Mouse (Mus musculus) kidney, adult 9 months (tissue): ENCODE results near the gene Tlr3.

Experiments
- DNase-seq: peaks from one replicate; pipeline ENCODE4 v3.0.0; 2022

Gene Tlr3

DNA sequence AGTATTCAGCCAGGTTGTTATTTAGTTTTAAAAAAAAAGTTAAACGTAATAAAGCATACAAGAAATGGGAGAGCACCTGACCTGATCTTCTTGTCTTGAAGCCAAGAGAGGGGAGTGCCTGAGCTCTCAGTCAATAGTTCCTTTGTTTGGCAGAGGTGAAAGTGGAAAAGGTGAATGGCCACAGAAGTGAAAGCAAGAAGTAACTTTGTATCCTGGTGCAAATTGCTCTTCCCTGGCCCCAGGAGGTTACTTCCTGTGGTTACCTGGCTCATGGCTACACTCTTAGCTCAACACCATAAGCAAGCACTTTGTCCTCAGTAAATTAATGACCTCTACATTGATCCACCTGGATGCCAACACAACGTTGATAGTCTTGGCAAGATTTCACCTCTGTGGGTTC lies at the start of gene Tlr3:
TSS of gene Tlr3 (minus strand) at position 199 of the 400 bp plus-strand sequence.
- peak; percentile 37 for DNase-seq

DNA sequence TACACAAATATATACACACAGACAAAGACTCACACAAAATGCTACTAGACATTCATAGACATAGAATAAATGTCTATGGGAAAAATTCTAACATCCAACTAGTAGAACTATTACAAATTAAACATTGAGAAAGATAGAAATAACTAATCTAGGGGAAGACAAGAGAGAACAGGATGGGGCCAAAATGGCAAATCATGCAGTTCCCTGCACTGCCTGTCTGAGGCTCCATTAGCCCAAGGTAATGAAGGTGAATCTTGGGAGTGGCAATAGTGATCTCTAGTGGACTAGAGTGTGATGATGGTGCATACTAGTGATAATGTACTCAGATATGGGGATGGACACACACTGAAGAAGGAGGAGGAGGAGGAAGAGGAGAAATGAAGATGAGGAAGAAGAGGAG lies 47.0 kb upstream of the Tlr3 start:
- DNase-seq: no peak

DNA sequence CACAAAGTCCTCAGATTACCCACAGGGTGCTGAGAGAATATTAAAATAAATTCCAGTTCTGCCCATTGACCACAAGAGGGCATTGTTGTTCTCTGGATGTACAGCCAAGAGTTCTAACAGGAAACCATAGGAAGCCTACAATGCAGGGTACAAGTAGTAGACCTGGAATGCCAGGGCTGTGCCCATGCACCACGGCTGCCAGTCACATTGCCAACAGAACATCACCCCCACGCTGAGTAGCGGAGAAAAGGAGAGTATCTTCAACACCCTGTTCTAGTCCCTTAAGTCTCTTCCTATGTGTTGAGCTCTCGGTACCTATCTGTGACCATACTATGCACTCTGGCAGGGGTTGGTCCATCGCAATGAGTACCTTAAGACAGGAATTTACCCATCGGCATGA lies 43.5 kb upstream of the Tlr3 start:
- peak; percentile 70 for DNase-seq

DNA sequence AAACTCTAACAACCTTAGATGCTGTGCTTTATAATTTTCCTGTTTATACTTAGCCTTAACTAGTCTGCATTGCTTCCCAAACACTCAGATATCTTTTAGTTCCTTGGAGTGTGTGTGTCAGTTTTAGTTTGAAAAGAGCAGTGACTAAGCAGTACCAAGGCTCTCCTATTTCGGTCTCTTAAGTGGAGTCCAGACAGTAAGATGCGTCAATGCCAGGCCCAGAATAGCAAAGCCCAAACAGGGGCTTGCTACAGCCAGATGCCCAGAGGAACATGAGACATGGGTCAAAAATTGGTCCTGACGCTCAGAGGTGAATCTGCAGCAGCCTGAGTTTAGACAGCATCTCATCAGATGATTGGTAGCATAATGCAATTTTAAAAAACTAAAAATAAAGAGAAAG lies 41.2 kb upstream of the Tlr3 start:
- DNase-seq: no peak

DNA sequence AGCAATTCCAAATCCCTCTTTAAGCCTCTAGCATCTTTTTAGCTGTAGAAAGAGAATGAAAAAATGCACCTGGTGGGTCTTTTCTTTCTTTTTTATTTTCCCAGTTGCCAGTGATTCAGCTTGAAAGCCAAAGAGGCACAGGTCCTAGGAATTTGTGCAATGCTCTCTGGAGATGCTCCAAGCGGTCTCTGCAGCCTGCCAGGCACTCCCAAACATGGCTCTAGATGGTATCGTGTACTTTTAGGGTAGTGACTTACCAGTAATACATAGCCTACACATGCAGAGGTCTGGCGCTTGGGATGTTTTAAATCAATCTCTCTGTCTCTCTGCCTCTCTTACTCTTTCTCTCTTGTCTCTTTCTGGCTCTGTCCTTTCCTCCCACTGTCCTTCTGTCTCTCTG lies 38.0 kb upstream of the Tlr3 start:
- no peak for DNase-seq

DNA sequence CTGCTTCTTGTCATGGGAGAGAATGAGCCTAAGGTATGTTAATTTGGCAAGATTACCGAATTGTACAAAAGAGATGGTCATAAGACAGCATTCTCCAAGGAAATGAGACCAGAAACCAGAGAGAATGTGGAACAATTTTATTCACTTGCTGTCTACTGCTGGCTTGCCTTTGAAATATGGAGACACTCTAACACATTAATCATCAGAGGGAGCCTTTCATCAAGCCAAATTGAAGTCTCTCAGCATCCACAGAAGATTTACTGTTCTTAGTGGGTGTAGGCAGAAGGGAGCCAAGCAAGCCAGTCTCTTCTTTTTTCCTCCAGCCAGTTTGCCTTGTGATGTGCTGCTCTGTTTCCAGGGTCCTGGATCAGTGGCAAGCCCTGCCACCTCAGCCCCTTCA lies 37.4 kb upstream of the Tlr3 start:
- DNase-seq: no peak

DNA sequence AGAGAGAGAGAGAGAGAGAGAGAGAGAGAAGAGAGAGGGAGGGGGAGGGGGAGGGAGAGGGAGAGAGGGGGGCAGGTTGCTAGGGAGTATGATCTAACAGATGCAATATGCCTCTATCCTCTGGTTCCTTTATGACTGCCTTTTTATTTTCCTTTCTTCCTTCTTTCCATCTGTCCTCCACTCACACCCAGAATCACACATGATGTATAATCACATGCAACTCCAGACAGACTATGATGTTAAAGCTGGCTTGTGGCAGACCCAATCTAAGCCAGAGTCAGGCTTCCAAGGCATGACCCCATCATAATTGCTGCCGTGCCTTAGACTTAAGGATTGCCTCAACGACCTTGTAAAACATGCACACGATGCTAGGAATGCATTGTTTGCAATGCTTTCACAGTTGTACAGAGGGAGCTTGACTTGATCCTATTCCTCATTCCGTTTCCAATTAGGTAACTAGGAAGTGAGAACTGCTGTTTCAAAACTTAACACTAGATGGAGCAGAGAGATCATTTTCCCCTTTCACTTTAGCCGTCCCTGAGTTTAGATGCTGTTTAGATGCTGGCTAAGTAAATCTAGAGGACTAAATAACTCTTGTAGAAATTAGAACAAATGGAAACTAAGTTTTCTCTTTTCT lies 28.1 kb upstream of the Tlr3 start:
- DNase-seq: peak; percentile 68

DNA sequence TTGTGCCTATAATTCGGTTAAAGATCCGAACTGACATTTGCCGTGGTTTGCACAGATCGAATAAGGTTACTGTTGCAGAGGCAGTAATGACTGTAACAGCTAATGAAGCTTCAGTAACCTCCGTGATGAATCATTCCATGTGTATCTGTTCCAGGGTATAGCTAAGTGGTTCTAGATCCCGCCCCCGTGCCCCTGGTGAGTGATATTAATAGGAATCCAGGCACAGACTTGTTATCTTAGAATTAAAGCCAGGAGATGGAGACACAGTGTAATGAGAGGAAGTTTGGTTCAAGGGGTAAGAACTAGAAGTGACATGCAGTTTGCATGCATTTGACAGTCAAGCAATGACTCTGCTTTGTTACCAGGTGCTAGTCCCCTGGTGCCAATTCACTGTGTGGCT lies 9.3 kb upstream of the Tlr3 start:
- no peak for DNase-seq

DNA sequence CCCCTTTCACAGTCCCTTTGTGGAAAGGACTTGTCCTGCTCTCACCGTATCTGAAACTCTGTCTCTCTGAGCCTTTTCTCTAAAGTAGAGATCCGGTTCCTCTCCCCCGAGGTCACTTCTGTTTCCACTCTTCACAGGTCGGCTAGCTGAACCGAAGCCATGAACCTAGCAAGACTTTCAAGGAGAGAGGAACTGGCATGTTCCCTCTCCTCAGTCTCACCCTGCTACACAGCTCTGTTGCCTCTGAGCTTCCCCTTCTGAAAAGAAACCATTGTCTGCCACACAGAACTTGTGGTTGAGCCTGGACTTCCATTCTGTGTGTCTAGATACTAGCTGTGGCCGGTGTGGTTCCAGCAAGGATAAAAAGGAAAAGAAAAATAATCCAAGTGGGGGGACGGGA lies 4.1 kb upstream of the Tlr3 start:
- DNase-seq: no peak

DNA sequence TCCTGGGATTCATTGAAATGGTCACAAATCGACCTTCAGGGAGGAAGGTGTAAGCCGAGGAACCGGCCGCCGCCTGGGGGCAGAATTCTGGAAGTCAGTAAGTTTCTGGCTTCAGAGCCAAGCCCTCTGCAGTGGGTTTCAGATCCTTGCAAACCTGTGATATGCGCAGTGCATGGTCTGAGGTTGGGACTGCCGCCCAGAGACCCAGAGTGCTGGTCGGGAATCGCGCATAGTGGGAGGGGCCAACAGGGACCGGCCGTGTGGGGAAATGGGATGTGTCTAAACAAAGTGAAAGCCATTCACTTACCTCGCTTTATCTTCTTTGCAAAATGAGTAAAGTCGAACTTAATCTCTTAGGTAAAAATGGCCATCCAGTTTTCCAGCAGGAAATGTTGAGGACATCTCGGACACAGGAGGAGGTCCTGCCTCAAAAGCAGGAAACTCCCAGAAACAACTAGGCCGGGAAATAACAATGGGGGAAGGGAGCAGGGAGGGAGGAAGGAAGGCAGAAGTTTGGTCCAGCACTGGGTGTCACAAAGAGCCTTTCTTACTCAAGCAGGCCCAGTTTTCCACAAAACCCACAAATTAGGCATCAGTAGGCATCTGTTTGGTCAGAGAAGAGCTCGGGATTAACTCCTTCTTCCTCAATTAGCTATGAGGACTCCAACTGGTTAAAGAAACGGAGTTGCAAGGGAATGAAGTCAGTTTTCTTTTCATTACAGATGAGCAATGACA lies 567 bp downstream of the Tlr3 start:
- peak; percentile 77 for DNase-seq

DNA sequence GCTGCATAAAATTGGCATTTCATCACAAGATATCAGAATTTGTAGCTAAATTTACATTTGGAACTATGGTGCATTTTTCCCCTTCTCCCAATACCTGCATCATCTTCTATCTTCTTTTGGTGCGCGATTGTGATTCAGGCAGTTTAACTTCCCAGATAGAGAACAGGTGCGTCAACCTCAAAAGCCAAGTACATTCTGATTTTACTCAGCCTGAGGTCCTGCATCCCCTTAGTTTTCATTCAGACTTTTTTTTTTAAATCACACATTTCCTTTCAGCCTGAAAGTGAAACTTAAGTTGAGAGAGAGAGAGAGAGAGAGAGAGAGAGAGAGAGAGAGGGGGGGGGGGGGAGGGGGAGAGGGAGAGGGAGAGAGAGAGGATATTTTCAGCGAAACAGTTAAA lies 1.2 kb downstream of the Tlr3 start:
- peak; percentile 14 for DNase-seq

DNA sequence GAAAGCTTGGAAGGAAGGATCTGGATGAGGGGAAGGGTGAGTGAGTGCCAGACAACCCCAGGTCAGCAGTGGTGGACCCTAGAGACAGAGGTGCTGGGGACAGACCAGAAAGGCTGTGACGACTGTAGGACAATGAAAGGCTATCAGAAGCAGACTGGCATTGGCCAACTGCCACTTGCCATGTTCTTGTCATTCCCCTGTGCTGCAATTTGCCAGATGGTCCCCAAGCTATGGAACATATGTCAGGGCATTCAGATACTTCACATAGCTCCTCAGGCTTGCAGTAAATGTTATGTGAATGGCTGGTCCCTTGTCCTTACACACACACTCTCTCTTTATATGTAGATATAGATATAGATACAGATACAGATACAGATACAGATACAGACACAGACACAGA lies 27.6 kb downstream of the Tlr3 start:
- no peak for DNase-seq

DNA sequence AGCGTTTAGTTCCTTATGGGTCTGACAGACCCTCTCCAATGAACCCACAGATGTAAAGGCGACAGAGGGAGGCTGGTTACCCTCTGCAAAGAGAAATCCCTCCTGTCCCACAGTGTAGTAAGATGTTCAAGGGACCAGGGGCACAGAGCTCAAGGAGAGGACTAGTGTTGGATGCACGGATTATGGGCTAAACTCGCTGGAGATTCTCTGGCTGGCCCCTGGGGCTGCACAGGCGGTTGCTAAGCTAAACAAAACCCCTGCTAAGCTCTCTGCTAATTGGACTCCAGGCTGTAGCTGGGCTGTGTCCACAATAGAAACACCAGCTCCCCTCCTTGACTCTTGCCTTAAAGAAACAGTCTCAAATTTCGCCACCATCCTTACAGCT lies 28.9 kb downstream of the Tlr3 start, which contains the start of gene Fam149a:
TSS of gene Fam149a (minus strand) at position 329 of the 385 bp plus-strand sequence.
- DNase-seq: no peak

DNA sequence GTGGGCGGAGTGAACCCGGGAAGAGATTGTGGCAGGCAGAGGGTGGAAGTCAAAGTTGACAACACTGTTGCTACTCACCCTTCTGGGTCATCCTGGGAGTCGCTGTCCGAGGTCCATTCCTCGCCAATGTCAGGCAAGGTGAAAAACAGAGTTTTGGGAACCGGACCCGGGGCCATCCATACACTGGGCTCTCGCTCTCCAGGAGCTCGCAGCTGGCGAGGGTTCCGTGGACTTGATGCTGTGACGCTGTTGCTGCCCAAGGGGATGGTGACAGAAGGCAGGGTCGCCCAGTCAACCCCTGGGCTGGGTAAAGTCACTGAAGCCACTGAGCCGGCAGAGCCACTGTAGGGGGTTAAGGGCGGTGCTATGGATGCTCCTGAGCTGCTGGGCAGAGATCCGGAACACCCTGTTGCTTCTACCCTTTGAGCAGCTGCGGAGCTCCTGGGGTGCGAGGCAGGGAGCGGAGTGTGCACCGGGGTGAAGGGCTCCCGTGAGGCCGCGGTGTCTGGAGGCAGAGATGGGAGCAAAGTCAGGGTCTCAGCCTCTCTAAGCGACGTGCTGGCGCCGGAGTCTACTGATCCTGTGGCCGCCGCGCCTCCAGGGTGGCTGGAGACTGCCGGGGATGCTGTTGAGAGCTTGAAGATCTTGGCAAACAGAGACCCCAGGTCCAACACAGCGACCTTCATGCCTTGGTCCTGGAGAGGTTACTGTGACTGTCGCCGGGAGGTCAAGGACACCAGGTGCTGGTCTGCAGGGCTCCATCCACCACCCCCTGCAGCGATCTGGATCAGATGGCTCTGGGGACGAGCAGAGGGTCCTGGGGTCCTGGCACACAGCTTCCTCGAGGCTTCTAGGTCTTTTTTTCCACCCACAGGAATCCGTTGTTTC lies 29.6 kb downstream of the Tlr3 start:
- DNase-seq: no peak

DNA sequence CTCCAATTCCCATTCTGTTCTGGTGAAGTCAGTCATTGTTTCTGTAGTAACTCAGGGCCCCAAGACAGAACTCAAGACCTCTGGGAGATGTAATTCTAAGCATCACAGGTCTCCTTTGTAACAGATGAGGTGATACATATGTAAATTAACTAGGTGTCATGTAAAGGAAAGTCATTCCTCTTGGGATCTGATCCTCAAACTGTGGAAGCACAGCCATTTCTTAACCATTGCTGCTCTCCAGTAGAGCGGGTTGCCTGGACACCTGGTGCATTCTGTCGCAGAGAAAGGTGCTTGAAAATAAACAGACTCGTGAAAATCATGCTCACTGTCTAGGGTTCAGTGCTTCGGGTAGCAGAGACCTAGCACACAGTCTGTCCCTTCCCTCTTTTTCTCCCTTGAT lies 30.3 kb downstream of the Tlr3 start:
- DNase-seq: no peak

DNA sequence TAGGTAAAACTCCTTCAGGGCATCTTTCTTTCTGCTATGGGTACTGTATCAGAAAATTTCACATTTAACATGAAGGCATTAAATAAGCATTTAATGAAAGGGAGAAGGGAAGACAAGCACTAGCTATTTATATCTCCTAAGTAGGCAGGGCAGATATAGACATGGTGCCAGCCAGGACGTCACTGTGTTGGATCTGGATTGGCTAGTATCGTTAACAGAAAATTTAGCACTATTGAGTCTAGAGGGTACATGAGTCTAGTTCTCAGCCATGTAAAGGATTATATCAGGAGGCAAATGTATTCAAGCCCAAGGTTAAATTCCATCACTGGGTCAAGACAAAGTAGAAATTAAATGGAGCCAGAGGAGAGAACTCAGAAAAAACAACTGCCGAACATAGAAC lies 36.8 kb downstream of the Tlr3 start:
- DNase-seq: no peak

DNA sequence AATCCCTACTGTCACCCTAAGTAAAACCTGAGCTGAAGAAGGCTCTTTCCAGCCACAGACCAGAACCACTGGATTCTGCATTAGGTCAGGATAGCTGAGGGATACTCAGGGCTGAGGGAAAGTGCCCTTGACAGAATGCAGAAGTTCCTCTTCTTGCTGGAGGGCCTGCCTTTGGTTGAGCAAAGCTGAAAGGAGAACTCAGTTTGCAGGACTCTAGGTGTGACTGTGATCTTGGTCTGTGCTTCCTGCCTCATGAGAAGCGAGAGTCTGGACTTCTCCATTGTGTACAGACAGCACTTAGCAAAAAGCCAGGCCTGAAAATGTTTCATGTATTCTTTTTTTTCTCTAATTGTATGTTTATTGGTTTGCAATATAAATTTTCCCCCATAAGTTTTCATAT lies 43.7 kb downstream of the Tlr3 start:
- no peak for DNase-seq

DNA sequence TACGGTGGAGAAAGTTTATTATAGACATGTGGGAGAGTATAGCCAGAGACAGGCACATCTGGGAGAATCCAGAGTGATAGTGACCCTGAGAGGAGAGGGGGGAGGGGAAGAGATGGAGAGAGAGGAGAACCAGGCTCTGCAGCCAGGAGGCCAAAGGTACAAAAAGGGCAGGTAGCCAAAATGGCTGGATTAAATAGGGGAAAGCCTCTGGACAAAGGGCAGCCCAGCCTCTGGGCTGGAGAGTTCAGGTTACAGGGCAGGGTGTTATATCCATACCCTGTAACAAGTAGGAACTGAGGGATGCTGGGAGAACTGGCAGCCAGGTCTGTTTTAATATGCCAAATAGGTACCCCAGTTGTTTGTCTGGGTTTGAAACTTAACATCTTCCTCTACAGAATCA lies 47.7 kb downstream of the Tlr3 start:
- DNase-seq: peak; percentile 42

DNA sequence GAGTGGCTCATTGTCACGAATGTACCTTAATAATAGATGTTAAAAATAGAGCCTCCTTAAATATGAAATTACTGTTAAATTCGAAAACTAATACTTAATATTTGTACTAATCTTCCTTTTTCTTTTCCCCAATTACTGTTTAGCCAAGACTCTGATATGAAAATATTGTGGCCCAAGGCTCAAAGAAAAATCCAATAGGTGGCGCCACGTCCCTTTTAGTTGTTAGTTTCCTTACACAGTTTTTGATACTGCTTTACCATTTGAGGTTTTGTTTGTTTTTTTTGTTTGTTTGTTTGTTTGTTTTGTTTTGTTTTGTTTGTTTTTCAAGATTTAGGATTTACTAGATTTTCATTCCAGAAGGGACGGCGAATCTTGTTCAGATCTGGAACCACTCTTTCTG lies 48.6 kb downstream of the Tlr3 start:
- peak; percentile 67 for DNase-seq

DNA sequence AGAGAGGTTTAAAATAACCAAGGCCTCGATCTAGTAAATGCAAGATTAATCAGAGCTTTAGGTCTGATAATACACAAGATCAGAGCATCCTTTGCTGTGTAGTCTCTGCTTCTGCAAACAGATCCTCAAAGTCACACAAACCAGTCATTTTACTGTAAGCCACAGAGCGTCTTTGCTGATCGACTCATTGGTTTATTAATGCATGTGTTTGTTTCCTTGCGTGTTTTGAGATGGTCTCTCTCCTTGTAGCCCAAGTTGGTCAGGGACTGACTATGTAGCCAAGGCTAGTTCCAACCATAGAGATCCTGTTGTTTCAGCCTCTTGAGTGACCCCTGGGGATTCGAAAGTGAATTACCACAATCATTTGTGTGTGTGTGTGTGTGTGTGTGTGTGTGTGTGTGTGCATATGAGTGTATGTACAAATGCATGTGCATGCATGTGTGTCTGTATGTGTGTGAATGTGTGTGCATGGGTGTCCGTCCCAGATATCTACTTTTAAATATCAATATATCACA lies 51.7 kb downstream of the Tlr3 start:
- peak; percentile 27 for DNase-seq

DNA sequence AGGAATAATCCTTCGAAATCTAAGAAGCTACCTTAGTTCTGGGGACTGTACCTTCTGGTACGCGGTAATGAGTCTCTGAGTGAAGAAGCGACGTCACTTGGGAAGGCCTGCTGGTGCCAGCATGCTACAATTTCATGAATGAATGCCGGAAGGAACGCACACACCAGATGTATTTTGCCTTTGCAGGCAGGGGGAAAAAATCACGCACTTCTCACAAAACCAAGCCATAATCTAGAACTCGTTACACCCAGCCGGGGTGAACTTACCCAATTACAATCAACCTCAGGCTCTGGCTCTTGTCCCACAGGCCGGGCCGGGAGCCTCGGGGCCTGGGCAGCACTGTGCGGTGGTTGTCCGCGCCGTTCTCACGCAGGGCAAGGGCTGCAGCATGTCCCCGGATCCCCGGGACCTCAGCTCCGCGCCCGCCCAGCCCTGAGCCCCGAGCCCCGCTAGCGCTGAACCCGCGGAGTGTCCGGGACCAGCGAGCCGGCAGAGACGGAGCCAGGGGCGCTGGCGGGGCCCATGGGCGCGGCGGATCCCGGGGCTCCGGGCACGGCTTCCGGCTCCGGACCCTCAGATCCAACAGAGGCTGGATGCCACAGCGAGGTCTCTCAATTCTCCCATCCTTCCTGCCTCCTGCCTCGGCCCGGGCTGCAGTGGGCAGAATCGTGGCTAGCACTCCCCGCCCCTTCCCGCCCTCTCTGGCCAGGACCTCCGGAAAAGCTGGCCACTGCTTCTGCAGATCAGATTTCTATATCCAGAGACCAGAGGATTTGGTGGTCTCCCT lies 52.6 kb downstream of the Tlr3 start:
- DNase-seq: peak; percentile 47

DNA sequence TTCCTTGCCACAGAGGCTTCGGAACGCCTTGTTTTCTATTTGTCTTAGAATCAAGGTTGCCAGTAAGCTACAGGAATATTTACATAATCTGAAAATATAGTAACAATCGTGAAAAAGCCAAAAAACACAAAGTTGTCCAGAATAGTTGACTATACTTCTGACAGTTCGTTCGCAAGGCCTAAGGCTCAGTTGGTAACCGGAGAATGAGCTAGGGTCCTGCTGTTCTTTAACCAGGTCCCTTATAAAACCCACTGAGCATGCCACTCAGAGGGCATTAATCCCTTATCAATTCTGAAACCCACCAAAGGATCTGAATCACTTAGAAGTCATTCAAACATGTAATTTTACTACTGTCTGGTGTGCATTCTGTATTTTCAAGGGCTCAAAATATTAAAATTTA lies 55.1 kb downstream of the Tlr3 start:
- DNase-seq: peak; percentile 52
